Mouse (Mus musculus) adrenal gland, postnatal 25 days (tissue): ENCODE results near the gene Bicc1. TPM values are rescaled to one million over a fixed set of nuclear protein-coding genes. Genes with fewer than 3 reads are reported as not detected.

ENCODE experiments used
- DNase-seq: peaks from one replicate; pipeline ENCODE4 v3.0.0; 2021; ENCODE audit warnings: mixed read lengths
- total RNA-seq: library from RNA; stranded (reverse); gene quantifications from 2 replicates; pipeline ENCODE4 v1.2.3, GENCODE M21; 2021

The Bicc1 gene
- total RNA-seq, 1 experiment from 2014 or later = 13.1 TPM

DNA sequence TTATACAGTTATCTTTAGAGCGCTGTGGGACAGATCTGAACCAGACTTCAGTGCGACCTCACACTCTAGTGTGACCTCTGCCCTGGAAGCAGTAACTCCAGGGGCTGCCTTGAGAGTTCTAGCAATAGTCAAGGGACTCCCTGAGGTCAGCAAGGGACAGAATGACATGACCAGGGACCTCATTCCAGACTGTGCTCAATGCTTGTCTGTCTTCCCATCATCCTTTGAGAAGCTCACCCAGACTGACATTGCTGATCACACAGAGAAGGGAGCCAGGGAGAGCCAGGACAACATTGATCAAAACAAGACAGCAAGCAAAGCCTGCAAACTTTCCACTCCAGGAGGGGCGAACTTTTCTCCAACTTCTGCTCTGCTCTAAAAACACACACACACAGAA is 38.7 kb downstream of the Bicc1 start:
- DNase-seq = no peak

DNA sequence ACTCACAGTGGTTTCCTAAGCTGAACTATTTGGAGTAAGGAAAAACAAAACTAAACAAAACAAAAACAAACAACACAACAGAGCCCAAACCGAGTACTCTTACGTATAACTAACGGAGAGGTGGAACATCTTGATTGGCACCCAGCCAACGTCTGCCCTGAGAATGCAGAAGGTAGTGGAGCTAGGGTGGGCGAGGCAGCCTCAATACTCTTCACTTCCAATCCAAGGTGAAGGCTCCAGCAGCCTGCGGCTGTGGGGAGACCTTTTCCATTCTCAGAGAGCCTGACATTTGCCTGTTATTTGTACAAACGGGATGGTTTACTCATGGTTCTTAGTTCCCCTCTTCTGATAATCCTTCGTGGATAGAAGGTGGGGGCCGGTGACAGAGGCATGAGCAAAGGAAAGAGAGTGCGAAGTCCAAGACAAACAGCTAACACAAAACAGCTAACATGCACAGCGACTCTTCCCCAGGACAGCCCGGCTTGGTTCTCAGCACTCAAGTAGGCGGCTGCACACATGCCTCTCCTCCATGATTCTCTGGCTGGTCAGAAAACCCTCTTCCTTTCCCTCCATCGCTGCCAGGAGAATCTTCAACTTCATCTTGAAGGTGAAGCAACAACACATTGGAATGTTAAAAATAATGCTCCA is 39.3 kb downstream of the Bicc1 start:
- no peak for DNase-seq

DNA sequence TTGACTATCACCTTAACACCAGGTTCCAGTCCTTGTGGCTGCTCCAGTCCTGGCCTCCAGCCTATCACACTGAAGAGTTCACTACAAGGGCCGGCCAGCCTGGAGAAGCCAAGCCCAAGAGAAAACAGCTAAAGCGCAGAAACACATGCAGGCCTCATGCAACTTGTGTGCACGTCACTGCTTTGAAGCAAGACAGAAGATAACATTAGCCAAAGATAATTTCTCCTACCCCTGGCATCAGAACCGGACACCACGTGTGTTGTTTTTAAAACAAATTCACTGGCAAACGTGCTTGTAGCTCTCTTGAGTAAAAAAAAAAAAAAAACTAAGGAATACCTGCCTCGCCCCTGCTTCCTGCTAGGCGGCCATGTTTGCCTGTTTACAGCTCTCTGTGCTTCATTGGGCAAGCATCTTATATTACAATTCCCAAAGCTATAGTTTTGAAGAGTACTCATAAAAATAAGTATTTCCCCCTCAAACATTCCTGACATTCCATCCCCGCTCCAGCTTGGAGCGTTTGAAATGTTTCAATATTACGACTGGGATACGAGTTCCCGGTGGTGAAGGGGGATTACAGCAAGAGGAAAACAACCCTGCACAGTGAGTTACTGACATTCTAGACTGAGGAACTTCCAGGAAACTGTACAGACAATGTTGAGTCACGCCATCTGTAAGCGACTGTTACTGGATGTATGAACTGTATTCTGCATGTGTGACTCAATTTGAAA is 40.2 kb downstream of the Bicc1 start:
- no peak for DNase-seq

DNA sequence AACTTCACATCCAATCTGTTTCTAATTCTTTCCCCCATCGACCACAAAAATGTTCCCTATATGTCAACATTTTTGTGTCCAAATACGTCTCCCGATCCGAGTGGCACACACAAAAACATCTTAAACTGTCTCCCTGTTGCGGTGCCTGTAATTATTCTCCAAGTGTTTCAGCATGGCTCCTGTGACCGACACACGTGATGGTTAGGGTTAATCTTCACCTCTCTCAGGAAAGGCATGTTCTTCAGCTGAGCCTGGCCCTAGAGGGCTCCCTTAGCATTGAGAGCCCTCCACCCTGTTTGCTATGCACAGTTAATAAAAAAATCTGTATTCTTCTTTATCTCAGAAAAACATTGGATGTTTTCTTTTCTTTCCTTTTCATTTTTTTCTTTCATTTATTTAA is 41.7 kb downstream of the Bicc1 start:
- DNase-seq = no peak

DNA sequence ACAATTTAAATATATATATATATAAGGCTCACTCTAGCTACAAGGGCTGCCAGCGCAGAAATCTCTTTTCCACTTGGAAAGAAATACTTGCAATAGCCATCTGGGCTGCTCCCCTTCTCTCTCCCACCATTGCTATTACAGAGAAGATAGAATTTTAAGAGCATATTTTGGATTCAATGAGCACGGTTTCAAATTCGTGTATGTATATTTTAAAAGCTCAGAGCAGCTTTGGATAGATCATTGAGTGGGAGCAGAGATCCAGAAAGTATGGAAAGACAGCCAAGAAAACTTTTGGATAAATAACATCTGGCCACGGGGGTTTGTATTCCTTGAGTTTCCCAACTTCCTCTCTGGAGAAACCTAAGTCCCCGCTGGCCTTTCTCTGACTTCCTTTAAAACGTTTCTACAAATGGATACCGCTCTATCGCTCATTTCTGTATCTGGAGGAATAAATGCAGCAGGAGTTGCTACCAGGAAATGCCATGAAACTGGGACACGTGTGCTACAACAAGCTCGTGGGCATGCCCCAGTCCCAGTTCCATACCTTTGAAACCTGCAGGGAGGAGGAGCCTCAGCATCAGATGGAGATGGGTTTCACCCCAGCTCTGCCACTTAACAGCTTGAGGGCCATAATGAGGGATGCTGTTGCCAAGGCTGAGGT is 45.1 kb downstream of the Bicc1 start:
- DNase-seq = no peak

DNA sequence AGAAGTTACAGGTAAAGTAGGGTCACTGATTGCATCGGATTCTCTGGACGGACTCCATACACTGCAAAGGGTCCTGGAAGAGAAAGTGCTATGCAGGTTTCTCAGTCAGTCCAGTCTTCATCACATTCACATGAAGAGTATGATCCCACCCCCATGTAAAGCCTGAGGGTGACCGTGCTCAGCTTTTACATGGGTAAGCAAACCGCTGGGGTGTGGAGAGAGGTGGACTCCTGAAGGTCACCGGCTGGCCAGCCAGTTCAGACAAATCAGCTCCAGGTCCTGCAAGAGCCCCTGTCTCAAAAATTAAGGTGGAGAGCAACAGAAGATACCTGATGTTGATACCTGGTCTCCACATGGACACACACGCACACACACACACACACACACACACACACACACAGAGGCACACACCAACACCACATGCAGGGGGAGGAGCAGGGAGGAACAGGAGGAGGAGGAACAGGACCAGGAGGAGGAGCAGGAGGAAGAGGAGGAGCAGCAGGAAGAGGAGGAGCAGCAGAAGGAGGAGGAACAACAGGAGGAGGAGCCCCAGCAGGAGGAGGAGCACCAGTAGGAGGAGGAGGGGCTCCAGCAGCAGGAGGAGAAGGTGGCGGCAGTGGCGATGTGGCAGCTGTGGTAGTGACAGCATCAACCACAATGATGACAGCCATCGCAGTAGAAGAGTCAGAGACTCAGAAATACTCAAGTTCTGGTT is 52.9 kb downstream of the Bicc1 start:
- no peak for DNase-seq

DNA sequence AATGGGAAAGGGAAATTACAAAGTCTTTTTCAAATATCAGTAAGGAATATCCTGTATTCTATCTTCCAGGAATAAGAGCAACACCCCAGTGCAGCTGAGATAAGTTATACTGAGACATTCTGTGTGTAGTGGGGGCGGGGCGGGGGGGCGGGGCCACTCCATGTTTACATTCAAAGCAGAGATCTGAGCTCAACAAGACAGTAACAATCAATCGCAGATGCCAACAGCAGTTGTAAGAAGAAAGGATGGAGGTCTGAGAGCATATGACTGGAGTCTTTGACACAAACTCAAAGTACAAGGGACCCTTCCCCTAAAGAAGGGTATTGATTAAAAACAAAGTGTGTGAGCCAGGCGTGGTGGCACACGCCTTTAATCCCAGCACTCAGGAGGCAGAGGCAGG is 54.7 kb downstream of the Bicc1 start:
- no peak for DNase-seq

DNA sequence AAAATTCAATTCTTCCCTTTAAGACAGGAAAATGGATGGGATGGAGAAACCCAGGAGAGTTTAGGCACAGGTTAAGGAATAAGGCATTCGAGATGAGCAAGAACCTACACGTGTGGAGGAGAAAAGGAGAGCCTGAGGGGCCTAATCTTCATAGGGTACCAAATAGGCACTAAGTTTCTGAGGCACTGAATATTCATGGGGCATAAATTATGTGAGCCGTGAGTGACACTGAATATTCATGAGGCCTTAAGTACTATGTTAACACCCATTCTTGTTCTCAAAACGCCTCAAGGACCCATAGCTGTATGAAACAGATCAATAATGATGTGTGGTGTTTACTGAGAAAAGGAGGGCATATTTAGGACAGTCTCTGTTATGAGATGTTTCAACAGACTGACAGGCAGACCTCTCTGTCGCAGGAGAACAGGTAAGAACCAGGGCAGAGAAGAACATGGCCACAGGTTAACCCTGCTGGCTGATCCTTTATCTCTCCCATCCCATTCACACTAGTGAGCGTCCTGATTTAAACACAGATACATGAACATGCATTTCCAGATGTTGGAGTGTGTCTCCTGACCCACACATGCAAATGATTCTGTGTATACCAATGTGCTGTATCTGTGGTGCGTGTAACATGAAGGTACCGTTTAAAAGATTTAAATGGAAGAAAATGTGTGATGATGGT is 58.5 kb downstream of the Bicc1 start:
- no peak for DNase-seq

DNA sequence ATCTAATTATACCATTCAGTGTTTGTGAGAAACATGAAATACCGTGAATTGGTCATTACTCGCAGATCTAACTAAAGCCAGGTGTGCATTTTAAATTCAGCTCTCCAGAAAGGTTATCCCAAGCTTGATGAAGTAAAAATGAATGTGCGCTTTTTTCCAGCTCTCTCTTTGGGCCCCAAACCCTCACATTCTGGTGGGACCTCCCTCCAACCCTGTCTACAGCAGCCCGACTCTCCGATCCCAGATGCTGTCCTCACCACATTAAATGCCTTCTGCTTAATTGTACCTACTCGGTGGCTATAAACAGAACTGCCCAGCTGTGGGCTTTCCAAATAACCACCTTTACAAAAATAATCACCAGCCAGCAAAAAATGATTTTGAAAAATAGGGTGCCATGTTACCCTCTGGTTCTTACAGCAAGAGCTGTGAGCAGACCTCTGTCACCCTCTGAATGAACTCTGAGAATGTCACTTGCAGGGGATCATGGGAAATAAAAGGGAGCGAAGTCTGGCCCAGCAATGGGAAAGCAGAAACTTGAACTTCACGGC is 64.7 kb downstream of the Bicc1 start:
- DNase-seq = no peak

DNA sequence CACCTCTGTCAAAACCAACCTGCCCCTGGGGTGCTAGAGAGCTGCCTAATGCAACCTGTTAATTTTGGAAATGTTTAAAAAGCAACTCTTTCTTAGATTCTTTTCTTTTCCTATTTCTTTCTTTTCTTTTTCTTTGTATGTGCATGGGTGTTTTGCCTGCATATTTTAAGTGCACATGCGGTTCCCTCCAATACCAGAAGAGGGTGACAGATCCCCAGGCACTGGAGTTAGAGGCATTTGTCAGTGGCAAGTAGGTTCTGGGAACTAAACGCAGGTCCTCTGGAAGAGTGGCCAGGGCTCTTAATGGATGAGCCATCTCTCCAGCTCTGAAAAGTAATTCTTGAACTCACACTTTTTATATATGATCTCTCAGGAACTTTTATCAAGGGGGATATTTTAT is 66.2 kb downstream of the Bicc1 start:
- no peak for DNase-seq

DNA sequence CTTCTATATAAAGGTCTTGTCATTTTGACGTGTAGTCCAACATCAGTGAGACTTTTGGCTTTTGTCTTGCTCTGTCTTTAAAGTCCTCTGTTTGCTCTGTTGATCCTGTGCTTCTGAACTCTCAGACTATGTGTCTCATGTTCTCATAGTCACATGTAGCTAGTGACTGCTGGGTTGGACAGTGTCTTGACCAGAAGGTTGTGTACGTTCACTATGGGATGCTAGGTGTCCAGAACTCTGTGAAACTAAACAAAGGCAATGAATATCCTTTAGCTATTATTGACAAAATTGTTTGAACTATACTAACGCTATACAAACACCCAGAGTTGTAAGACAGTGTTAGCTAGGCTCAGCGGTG is 72.2 kb downstream of the Bicc1 start:
- DNase-seq = no peak

DNA sequence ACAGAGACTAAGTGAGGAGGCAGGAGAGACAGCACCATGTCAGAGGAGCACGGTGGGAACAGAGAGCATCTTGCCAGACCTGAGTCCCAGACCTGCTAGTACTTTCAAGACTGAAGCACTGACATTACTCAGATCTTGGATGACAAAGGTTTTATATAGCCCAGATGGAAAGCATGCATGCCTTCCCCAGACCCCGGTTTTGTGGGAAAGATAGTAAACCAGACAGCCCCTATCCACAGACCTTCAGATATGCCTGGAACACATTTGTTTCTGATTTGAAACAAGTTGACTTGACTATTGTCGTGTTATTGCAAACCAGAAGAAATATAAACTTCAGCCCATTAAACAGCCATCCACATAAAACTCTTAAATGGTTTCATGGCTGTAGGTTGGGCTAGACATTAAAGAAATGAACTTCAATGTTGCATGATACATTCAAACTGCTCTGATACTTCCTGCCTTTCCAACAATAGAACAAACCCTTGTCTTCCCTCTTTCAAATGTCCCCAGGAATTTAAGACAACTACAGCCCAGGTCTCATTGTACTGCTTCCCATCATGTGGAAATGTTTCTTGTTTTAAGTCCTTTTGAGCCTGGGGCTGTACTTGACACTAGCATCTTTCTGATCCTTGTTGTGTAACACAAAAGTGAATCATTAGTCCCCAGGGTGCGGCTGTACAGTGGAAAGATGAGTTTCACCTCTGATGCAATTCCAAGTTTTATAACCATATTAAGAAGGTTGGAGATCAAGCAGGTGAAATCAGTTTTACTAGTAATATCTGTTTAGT is 72.7 kb downstream of the Bicc1 start:
- no peak for DNase-seq

DNA sequence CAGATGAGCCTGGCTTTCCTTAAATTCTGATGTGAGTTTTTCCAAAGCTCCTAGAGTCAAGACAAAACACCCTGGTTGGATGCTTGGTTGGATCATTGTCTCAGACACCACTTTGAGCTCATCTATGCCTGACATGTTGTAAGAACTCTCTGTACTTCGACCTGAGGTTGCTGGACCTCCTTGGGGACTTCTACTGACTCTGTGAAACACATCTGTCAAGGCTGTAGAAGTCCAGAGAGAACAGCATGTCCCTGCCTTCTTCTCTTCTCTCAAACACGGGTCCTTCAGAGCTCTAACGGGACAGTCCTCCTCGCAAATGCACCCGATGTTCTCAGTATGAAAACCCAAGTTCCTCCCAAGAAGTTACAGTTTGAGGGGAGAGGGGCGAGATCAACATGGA is 76.5 kb downstream of the Bicc1 start:
- DNase-seq = no peak

DNA sequence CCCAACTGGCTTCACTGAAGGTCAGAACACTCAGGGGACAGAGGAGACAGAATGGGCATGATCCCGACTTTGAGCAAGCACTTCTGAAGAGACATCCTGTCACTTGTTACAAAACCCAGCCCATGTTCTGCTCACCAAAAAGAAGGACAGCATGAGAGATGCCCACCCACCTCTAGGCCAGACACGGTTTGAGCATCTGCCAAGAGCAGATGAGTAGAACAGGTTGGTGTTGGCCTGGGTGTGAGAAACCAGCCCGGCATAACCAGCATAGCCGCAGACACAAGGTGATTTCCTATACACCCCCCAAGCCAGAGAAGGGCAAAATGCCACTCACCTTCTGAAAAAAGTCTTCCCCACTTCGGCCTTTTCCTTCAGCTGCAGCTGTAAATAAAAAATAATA is 80.6 kb downstream of the Bicc1 start:
- DNase-seq = no peak

DNA sequence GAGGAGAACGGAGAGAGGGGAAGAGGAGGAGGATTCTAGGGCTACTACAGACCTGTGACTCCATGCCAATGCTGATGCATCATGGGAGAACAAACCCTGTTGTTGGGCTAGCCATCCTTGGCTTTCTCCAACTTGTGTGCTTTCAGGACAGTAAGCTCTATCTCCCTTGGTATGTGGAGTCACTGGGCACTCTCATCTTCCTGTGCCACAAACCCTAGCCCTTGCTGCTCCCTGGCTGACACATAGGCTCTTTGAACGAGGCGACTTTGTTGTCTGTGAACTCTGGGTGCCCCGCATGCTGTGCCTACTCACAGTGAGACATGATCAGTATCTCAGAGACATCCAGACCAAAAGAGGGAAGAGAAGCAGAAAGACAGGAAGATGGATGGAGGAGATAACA is 94.5 kb downstream of the Bicc1 start:
- DNase-seq = no peak

DNA sequence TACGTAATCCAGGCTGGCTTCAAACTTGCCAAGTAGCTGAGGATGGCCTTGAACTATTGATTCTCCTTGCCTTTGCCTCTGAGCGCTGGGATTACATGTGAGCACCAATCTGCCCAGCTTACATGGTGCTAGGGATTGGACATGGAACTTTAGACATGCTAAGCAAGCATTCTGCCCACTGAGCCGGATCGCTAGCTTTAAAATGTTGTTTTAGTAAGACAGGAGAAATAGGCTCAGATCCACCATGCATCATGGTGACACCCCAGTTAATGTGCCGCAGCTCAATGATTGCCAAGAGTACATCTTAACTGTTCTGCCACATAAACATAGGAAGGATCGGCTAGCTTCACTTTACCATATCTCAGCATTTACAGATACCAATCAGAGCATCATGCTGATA is 94.9 kb downstream of the Bicc1 start:
- DNase-seq = no peak

DNA sequence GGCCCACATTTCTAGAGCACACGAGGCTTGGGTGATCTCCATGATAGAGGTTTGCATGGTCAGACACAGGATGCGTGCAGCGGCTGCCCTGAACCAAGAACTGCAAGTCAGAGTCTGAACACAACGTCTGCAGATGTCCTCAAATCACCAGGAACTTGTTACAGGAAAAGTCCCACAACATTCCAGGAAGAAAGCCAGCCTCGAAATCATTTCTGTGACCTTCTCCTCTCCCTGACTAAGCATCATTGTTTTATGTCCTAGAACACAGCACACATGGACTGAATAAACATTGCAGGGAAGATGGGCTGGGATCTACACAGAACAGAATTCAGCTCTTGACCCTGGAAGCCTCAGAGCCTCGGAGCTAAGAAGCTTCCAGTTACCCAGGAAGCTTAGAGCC is 97.3 kb downstream of the Bicc1 start:
- DNase-seq = no peak

DNA sequence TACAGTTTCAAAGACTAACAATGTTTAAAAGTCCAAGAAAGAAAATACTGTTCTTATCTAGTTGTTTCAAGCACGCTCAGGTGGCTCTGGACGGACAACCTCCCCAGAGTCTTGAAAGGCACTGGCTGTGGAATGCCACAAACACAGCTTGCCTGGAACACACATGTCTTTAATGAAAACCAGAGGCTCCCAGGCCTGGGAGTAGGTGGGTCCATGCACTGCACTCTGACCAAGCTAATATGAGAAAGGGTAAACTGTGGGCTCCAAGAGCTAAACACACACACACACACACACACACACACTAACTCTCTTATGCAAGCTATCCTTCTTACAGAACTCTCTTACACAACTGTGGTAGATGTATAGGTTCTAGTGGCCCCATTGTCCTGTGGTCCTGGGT is 99.2 kb downstream of the Bicc1 start:
- DNase-seq = no peak

DNA sequence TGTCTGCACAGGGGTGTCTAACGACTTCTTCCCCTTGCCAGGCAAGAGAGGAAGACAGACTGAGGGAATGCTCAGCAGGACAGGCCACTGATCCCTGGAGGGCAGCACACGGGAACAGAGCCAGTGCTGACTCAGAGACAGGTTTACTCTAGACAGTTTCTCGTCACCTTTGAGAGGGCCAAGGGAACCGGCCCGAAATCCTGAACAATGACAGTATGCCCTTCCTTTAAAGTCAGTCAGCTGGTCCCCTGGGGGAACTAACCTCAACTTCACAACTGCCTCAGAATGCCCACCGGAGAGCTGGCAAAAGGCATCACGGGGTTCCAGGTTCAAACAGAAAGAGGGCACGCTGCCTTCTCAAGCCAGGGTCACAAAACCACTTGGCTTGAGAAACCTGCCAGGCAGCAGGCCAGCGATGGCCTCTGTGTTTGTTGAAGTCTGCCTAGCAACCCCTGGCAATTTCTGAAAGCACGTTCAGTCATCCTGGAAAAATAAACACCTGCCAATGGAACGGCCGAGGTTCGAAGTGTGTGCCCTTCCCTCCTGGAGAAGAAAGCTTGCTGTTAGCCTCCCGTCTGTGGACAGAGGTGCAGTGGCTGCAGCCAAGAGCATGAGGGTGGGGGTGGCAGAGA is 100.8 kb downstream of the Bicc1 start:
- DNase-seq = peak; percentile 43

DNA sequence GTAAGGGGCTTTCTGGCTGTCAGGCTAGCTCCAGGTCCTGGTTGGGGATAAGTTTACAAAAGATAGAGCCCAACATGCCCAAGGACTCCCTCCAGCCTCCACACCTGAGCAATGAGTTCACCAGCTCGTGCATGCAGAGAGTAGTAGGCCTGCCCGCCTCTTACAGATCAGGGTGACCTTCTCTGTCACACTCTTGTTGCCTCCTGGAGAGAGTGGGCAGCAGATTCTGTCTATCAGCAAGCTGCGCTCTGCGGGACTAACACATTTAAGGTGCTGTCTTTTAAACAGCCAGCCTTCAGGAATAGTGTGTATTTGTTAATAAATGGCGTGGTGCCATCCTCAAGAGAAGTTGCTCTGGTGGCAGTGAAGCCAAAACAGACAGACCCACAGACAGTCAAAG is 101.4 kb downstream of the Bicc1 start:
- DNase-seq = no peak

DNA sequence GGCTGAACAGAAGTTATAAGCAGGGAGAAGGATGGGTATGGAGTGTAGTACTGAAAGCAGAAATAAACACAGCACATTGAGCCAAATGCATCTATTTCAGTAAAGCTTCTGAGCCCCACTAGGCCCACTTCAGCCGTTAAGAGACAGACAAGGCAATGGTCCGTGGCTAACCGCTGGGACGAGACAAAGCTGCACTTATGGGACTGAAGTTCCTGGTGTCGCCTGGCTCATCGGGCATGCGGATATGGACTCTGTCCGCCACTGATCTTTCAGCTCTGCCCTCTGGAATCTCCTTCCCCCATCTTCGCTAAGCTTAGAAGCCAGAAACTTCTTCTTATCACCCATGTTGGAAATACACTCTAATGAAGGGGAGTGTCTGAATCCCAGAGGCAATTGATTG is 106.8 kb downstream of the Bicc1 start:
- no peak for DNase-seq
